Mouse (Mus musculus): ENCODE measurements around the gene Sema6b. TPM values are rescaled to one million over a fixed set of nuclear protein-coding genes. Genes with fewer than 3 reads are reported as not detected.

Sema6b gene
- total and polyA plus RNA-seq, 3 experiments, result 8.6 to 12.6 (median 8.9) TPM

DNA sequence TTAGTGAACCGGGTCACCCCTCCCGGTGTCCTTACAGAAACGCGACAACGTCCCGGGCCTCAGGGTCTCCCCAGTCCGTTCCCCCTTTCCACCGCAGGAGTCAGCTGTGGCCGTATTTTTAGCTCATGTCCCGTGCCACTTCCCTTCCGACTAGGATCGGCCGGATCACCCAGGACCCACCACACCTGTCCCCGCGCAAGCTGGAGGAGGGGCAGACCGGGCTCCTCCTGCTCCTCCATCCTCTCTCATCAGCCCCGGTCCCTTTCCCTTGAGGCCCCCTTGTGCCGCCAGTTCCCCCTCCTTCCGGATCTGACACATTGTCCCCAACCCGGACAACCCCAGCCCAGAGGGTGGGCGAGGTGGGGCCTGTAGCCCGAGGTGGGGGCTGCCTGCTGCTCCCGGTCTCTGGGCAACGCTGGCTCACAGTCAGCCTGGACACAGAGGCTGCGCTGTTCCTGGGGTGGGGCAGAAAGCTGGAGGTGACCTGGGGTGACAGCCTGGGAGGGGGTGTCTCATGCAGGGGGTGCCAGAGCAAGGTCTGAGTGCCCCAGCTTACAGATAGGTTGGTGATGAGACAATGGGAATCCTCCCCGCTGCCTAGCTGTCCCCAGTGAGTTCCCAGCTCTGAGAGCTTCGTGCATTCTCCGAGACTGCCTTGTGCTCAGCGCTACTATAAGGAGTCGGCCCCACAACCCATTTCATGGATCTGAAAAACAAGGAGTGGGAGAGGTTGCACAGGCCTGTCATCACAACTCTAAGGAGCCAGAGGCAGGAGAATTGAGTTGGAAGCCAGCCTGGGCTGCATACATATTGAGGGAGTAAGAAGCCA, 8.9 kb upstream of the Sema6b start:
- Histone ChIP-seq H3K4me1 (ENCODE audit: control insufficient read depth, insufficient read depth, low read length) (no peaks in the 10 kb centered on the region), H3K27ac (no peak overlapping the region), H3K36me3 (ENCODE audit: control insufficient read depth, insufficient read depth, low read length) (no peaks in the 10 kb centered on the region), H3K79me2 (replicated peaks; ENCODE audit: control insufficient read depth, insufficient read depth, low read length) (no peaks in the 10 kb centered on the region), H3K27me3 (ENCODE audit: control insufficient read depth, insufficient read depth, low read length) (peaks cover 4% of the 10 kb centered on the region), H3K9ac (ENCODE audit: low read depth, low read length) (no peak overlapping the region), H3K4me3 (no peak overlapping the region)
- 6% methylated on average over 30 of the region's 30 CpGs for WGBS
- intact Hi-C loops (cut with DNase I), result no loop called here
- TF ChIP-seq EP300 (IDR thresholded peaks at IDR 0.05; ENCODE audit: insufficient read depth, low read depth, low read length) (no peak), CTCF (IDR thresholded peaks at IDR 0.05) (no peak), POLR2A (IDR thresholded peaks at IDR 0.05; ENCODE audit: insufficient read depth, low read depth, low read length) (no peak)
- no peak for DNase-seq

- DNase-seq, result no peak
- H3K9ac ChIP-seq (ENCODE audit: low read depth, low read length), result no peak overlapping the region
- H3K4me1 ChIP-seq (ENCODE audit: control insufficient read depth, insufficient read depth, low read length), result no peaks in the 10 kb centered on the region
- TF ChIP-seq EP300 (IDR thresholded peaks at IDR 0.05; ENCODE audit: insufficient read depth, low read depth, low read length), result no peak
- TF ChIP-seq CTCF (IDR thresholded peaks at IDR 0.05), result no peak
- TF ChIP-seq POLR2A (IDR thresholded peaks at IDR 0.05; ENCODE audit: insufficient read depth, low read depth, low read length), result no peak
- intact Hi-C loops (cut with DNase I), result no loop called here
- no peak overlapping the region for H3K4me3 ChIP-seq
- peaks cover 4% of the 10 kb centered on the region for H3K27me3 ChIP-seq (ENCODE audit: control insufficient read depth, insufficient read depth, low read length)
- WGBS, result 24% methylated on average over 9 of the region's 9 CpGs
- H3K36me3 ChIP-seq (ENCODE audit: control insufficient read depth, insufficient read depth, low read length), result no peaks in the 10 kb centered on the region
- H3K79me2 ChIP-seq (replicated peaks; ENCODE audit: control insufficient read depth, insufficient read depth, low read length), result no peaks in the 10 kb centered on the region
- H3K27ac ChIP-seq, result no peak overlapping the region
These were observed 8.1 kb upstream of the Sema6b start for GRCm38 (mm10) chr17:56148280-56148679.

GRCm38 (mm10) chr17:56147420-56147819, 7.3 kb upstream of the Sema6b start:
- H3K27ac ChIP-seq, result no peak overlapping the region
- 69% methylated on average over 12 of the region's 12 CpGs for WGBS
- no peaks in the 10 kb centered on the region for H3K4me1 ChIP-seq (ENCODE audit: control insufficient read depth, insufficient read depth, low read length)
- no peak for DNase-seq
- intact Hi-C loops (cut with DNase I), result no loop called here
- H3K4me3 ChIP-seq, result no peak overlapping the region
- H3K79me2 ChIP-seq (replicated peaks; ENCODE audit: control insufficient read depth, insufficient read depth, low read length), result no peaks in the 10 kb centered on the region
- no peak overlapping the region for H3K9ac ChIP-seq (ENCODE audit: low read depth, low read length)
- H3K36me3 ChIP-seq (ENCODE audit: control insufficient read depth, insufficient read depth, low read length), result no peaks in the 10 kb centered on the region
- peaks cover 4% of the 10 kb centered on the region for H3K27me3 ChIP-seq (ENCODE audit: control insufficient read depth, insufficient read depth, low read length)
- TF ChIP-seq CTCF (IDR thresholded peaks at IDR 0.05) (no peak), POLR2A (IDR thresholded peaks at IDR 0.05; ENCODE audit: insufficient read depth, low read depth, low read length) (no peak), EP300 (IDR thresholded peaks at IDR 0.05; ENCODE audit: insufficient read depth, low read depth, low read length) (no peak)

- 27% methylated on average over 9 of the region's 9 CpGs for WGBS
- H3K27me3 ChIP-seq (ENCODE audit: control insufficient read depth, insufficient read depth, low read length), result peaks cover 4% of the 10 kb centered on the region
- no peak overlapping the region for H3K9ac ChIP-seq (ENCODE audit: low read depth, low read length)
- TF ChIP-seq CTCF (IDR thresholded peaks at IDR 0.05), result no peak
- no peak for TF ChIP-seq POLR2A (IDR thresholded peaks at IDR 0.05; ENCODE audit: insufficient read depth, low read depth, low read length)
- TF ChIP-seq EP300 (IDR thresholded peaks at IDR 0.05; ENCODE audit: insufficient read depth, low read depth, low read length), result no peak
- no peaks in the 10 kb centered on the region for H3K4me1 ChIP-seq (ENCODE audit: control insufficient read depth, insufficient read depth, low read length)
- intact Hi-C loops (cut with DNase I), result no loop called here
- H3K36me3 ChIP-seq (ENCODE audit: control insufficient read depth, insufficient read depth, low read length), result no peaks in the 10 kb centered on the region
- no peaks in the 10 kb centered on the region for H3K79me2 ChIP-seq (replicated peaks; ENCODE audit: control insufficient read depth, insufficient read depth, low read length)
- no peak for DNase-seq
- no peak overlapping the region for H3K4me3 ChIP-seq
- H3K27ac ChIP-seq, result no peak overlapping the region
These were observed 6.0 kb upstream of the Sema6b start for GRCm38 (mm10) chr17:56146131-56146530.

GRCm38 (mm10) chr17:56144546-56144945, 4.4 kb upstream of the Sema6b start:
- TF ChIP-seq CTCF (IDR thresholded peaks at IDR 0.05) (no peak), POLR2A (IDR thresholded peaks at IDR 0.05; ENCODE audit: insufficient read depth, low read depth, low read length) (no peak), EP300 (IDR thresholded peaks at IDR 0.05; ENCODE audit: insufficient read depth, low read depth, low read length) (no peak)
- 64% methylated on average over 9 of the region's 9 CpGs for WGBS
- H3K4me1 ChIP-seq (ENCODE audit: control insufficient read depth, insufficient read depth, low read length), result no peaks in the 10 kb centered on the region

More at GRCm38 (mm10) chr17:56144546-56144945, 4.4 kb upstream of the Sema6b start:
- Histone ChIP-seq H3K27ac (no peak overlapping the region), H3K79me2 (replicated peaks; ENCODE audit: control insufficient read depth, insufficient read depth, low read length) (no peaks in the 10 kb centered on the region), H3K9ac (ENCODE audit: low read depth, low read length) (no peak overlapping the region), H3K4me3 (no peak overlapping the region), H3K36me3 (ENCODE audit: control insufficient read depth, insufficient read depth, low read length) (no peaks in the 10 kb centered on the region), H3K27me3 (ENCODE audit: control insufficient read depth, insufficient read depth, low read length) (peaks cover 4% of the 10 kb centered on the region)
- intact Hi-C loops (cut with DNase I), result no loop called here
- no peak for DNase-seq

Data from heart, adult 2 months (tissue).